Mouse (Mus musculus) stomach, postnatal 0 days (tissue): ENCODE results near the gene Fubp1. TPM values are rescaled to one million over a fixed set of nuclear protein-coding genes. Genes with fewer than 3 reads are reported as not detected.

ENCODE experiments used
- ATAC-seq: fragments of 200-750 bp; cut with Nextera tagmentation; 2 replicates; pipeline ENCODE4 v1.8.0; 2017; ENCODE audit not compliant: low FRiP score, low TSS enrichment
- DNase-seq: peaks from one replicate; pipeline ENCODE4 v3.0.0-alpha.2; 2016; ENCODE audit warnings: low spot score
- H3K27ac ChIP-seq: fragments of 300-500 bp; sonication (generic); replicated peaks from 2 replicates; pipeline ENCODE4 v1.5.1; 2014; ENCODE audit warnings: mild to moderate bottlenecking, control low read depth
- H3K27me3 ChIP-seq: fragments of 300-500 bp; sonication (generic); 2 replicates; pipeline ENCODE4 v1.6.1; 2014; ENCODE audit warnings: low read length; ENCODE audit not compliant: control insufficient read depth, insufficient read depth
- H3K36me3 ChIP-seq: fragments of 300-500 bp; sonication (generic); 2 replicates; pipeline ENCODE4 v1.6.1; 2014; ENCODE audit warnings: low read length, mixed read lengths; ENCODE audit not compliant: control insufficient read depth, insufficient read depth
- H3K4me1 ChIP-seq: fragments of 300-500 bp; sonication (generic); replicated peaks from 2 replicates; pipeline ENCODE4 v1.6.1; 2014; ENCODE audit warnings: antibody characterized with exemption; ENCODE audit not compliant: control insufficient read depth, insufficient read depth
- H3K4me2 ChIP-seq: fragments of 300-500 bp; sonication (generic); replicated peaks from 2 replicates; pipeline ENCODE4 v1.6.1; 2014; ENCODE audit warnings: low read depth, mild to moderate bottlenecking, control low read depth, moderate library complexity
- H3K4me3 ChIP-seq: fragments of 300-500 bp; sonication (generic); 2 replicates; pipeline ENCODE4 v1.5.1; 2014; ENCODE audit warnings: low read depth, low read length, control low read depth
- H3K9ac ChIP-seq: fragments of 300-500 bp; sonication (generic); 2 replicates; pipeline ENCODE4 v1.6.1; 2014; ENCODE audit warnings: mild to moderate bottlenecking, low read length, control low read depth, mixed read lengths
- H3K9me3 ChIP-seq: fragments of 300-500 bp; sonication (generic); 2 replicates; pipeline ENCODE4 v1.6.1; 2016; ENCODE audit warnings: low read length; ENCODE audit not compliant: control insufficient read depth
- CTCF ChIP-seq: IDR thresholded peaks from 2 replicates; pipeline ENCODE4 v1.5.1; 2016; ENCODE audit warnings: antibody characterized with exemption, low read depth, mild to moderate bottlenecking, moderate library complexity
- EP300 ChIP-seq: optimal IDR thresholded peaks from 2 replicates; pipeline ENCODE3; 2016; ENCODE audit warnings: antibody characterized with exemption
- WGBS: fragments of 180-500 bp; shearing (Covaris S2); extraction: QIAGEN DNeasy Blood & Tissue Kit; methylation state at CpG from one replicate; pipeline ENCODE4 v1.1.7; 2014; 5-methylcytosine and 5-hydroxymethylcytosine counted together
- polyA plus RNA-seq: library from polyadenylated mRNA; unstranded; fragments of >200 nt; fragmentation: Nextera tagmentation; extraction: Ambion mirVana; gene quantifications from 2 replicates; pipeline ENCODE4 v1.2.1, GENCODE M21; 2015

The Fubp1 gene
- polyA plus RNA-seq, 1 experiment from 2014 or later: 60.2 TPM

DNA sequence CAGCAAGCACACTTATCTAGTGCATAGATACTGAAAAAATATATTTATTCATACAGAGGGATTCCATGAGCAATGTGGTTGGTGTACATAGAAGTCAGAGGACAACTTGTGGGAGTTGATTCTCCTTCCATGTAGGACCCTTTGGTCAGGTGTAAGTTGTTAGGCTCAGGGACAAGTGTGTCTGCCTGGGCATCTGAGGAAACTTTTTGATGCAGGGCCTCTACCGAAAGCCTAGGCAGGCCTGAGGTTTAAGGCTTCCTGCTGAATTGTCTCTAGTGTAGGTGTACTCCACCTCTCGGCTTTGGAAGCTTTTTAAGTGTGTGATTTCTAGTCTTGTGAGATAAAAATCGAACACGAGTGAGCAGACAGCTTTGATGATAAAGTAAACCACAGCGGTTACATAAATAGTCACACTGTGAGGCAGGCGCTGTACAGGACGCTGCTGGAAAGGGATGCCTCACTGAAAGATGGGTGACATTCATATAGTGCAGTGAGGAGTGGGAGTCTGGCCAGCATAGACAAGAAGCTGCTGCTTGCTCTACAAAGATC is 1.6 kb downstream of the Fubp1 start:
- H3K4me3 ChIP-seq: peak overlapping the region; percentile 95
- no peaks in the 10 kb centered on the region for H3K9me3 ChIP-seq
- ATAC-seq: no peak

DNA sequence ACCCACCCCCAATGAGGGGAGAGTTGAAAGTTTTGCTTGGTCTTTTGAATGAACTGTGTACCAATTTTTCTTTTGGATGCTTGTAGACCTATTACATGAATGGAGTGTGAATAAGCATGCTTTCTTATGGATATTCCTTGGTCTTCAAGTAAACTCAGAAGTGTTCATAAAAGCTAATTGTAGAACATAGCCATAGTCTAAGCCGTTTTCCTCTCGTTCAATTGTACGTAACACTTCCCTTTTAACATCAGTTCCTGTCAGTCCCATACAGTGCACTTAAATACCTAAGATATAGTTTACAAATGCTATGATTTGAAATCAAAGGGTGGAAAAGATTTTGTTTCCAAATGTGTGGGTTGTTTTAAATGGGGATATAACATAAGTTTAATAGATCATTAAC is 3.2 kb downstream of the Fubp1 start:
- Histone ChIP-seq H3K27me3 (no peaks in the 10 kb centered on the region), H3K36me3 (peaks cover 2% of the 10 kb centered on the region), H3K4me1 (no peaks in the 10 kb centered on the region; the same call in 1 of the 2 replicates), H3K9ac (no peak overlapping the region), H3K27ac (no peak overlapping the region), H3K4me3 (no peak overlapping the region), H3K4me2 (no peak overlapping the region), H3K9me3 (no peaks in the 10 kb centered on the region)
- WGBS: 25% methylated on average over 3 of the region's 3 CpGs
- no peak for DNase-seq
- ATAC-seq: no peak
- no peak for TF ChIP-seq CTCF
- no peak for TF ChIP-seq EP300

More for the DNA sequence above, 1.6 kb downstream of the Fubp1 start:
- no peaks in the 10 kb centered on the region for H3K27me3 ChIP-seq
- WGBS: 2% methylated on average over 7 of the region's 7 CpGs
- H3K36me3 ChIP-seq: no peaks in the 10 kb centered on the region
- H3K27ac ChIP-seq: no peak overlapping the region
- H3K4me1 ChIP-seq: no peaks in the 10 kb centered on the region; the same call in 1 of the 2 replicates
- DNase-seq: no peak
- no peak for TF ChIP-seq CTCF
- no peak for TF ChIP-seq EP300
- peak overlapping the region; percentile 100 for H3K9ac ChIP-seq
- peak overlapping the region; percentile 63 for H3K4me2 ChIP-seq

DNA sequence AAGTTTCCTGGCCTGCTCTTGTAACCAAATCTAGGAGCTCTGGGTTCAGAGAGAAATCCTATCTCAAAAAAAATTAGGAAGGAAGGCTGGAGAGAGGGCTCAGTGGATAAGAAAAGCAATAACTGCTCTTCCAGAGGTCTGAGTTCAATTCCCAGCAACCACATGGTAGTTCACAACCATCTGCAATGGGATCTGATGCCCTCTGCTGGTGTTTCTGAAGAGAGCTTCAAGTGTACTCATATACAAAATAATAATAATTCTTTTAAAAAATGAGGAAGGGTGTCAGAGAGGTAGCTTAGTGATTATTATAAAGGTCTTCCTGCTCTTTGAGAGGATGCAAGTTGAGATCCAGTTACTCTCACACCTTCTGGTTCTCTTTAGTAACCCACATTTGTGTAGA is 14.7 kb downstream of the Fubp1 start:
- peaks cover 39% of the 10 kb centered on the region for H3K36me3 ChIP-seq
- ATAC-seq (no peak), DNase-seq (no peak)

DNA sequence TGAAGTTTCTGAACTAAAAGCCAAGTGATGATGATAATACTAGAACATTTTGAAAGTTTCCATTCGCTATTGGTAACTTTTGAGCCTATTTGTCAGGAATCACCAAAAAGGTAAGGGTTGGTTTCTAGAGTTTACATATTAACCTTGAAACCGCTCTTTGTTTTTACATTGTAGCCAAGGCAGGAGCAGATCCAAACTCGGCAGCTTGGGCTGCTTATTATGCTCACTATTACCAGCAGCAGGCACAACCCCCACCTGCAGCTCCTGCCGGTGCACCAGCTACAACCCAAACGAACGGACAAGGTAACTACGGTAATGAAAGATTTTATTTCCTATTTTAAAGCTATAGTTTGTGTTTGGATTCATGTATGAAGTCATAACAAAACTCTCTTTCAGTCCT is 15.7 kb downstream of the Fubp1 start:
- Histone ChIP-seq H3K27me3 (no peaks in the 10 kb centered on the region), H3K9ac (no peak overlapping the region), H3K4me1 (no peaks in the 10 kb centered on the region), H3K27ac (no peak overlapping the region), H3K9me3 (no peaks in the 10 kb centered on the region), H3K4me2 (no peak overlapping the region), H3K36me3 (peaks cover 37% of the 10 kb centered on the region), H3K4me3 (no peak overlapping the region)
- DNase-seq (no peak), ATAC-seq (no peak)
- no peak for TF ChIP-seq CTCF
- no peak for TF ChIP-seq EP300
- WGBS: 81% methylated on average over 7 of the region's 7 CpGs

More for the DNA sequence above, 14.7 kb downstream of the Fubp1 start:
- H3K4me2 ChIP-seq: no peak overlapping the region
- no peak overlapping the region for H3K27ac ChIP-seq
- H3K9me3 ChIP-seq: no peaks in the 10 kb centered on the region
- TF ChIP-seq CTCF (peak; percentile 44), EP300 (no peak)
- no peaks in the 10 kb centered on the region for H3K4me1 ChIP-seq
- H3K9ac ChIP-seq: no peak overlapping the region
- no peak overlapping the region for H3K4me3 ChIP-seq
- H3K27me3 ChIP-seq: no peaks in the 10 kb centered on the region

DNA sequence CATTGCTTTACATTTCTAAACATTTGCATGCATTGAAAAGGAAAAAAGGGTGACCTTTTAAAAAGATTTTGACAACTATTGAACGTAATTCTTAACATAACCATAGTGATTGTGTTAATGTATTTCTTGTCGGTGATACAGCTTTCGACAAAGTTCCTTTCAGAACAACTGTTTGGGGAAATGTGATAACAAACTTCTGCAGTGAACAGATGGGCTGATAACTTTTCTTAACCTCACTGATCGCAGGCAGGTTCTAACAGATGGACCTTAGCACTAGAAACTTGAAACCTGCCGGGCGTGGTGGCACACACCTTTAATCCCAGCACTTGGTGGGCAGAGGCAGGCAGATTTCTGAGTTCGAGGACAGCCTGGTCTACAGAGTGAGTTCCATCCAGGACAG is 18.6 kb downstream of the Fubp1 start:
- no peaks in the 10 kb centered on the region for H3K27me3 ChIP-seq
- H3K27ac ChIP-seq: no peak overlapping the region
- H3K4me1 ChIP-seq: no peaks in the 10 kb centered on the region
- H3K9me3 ChIP-seq: no peaks in the 10 kb centered on the region
- no peak overlapping the region for H3K4me3 ChIP-seq
- H3K9ac ChIP-seq: no peak overlapping the region
- 84% methylated on average over 7 of the region's 7 CpGs for WGBS
- peaks cover 27% of the 10 kb centered on the region for H3K36me3 ChIP-seq
- TF ChIP-seq CTCF: no peak
- no peak for TF ChIP-seq EP300
- DNase-seq: no peak
- no peak overlapping the region for H3K4me2 ChIP-seq
- no peak for ATAC-seq

DNA sequence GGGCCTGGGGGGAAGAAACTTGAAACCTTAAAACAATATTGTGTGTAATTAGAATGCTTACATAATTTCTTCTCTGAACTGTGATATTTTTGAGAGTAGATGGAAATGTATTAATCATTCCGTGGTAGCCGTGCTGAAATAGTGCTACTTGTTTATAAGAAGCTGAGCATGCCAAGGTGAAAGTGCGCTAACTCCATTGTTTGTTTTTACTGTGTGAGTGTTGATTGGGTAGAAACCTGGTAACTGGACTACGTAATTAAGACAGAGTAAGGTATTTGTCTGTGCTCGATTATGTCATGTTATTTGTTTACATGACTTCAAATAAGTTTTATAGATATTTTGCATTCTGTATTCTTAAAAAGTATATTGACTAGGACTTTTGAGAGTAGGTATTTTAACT is 19.0 kb downstream of the Fubp1 start:
- Histone ChIP-seq H3K4me2 (no peak overlapping the region), H3K36me3 (peaks cover 23% of the 10 kb centered on the region), H3K27me3 (no peaks in the 10 kb centered on the region), H3K27ac (no peak overlapping the region), H3K4me1 (no peaks in the 10 kb centered on the region), H3K9me3 (no peaks in the 10 kb centered on the region), H3K9ac (no peak overlapping the region), H3K4me3 (no peak overlapping the region)
- ATAC-seq (no peak), DNase-seq (no peak)
- TF ChIP-seq CTCF (no peak), EP300 (no peak)
- WGBS: 69% methylated on average over 5 of the region's 5 CpGs
